Mouse (Mus musculus) yolk sac, embryonic 10.5 days (tissue): Measurements from ENCODE around the gene Med8.

Experiments used
- DNase-seq: peaks from one replicate; pipeline ENCODE4 v3.0.0-alpha.2; 2017; ENCODE audit warnings: low spot score

The Med8 gene

DNA sequence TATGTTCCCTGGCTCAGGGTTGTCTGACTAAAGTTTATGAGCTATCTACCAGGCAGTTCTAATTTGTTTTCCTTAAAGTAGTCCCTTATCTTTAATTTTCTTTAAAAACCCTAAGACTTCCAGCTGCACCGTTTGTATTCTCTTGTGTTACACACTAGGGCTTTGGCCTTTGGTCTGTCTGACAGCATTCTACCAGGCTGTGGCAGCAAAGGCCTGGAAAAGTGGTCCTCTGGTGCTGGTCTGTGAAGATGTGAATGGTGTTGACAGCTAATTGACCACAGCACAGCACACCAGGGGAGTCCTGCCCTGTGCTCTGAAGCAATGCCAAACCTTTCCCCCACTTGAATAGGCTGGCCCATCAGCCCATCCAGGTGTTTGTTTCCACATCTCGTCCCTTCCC, 6.6 kb downstream of the Med8 start:
- no peak for DNase-seq

DNA sequence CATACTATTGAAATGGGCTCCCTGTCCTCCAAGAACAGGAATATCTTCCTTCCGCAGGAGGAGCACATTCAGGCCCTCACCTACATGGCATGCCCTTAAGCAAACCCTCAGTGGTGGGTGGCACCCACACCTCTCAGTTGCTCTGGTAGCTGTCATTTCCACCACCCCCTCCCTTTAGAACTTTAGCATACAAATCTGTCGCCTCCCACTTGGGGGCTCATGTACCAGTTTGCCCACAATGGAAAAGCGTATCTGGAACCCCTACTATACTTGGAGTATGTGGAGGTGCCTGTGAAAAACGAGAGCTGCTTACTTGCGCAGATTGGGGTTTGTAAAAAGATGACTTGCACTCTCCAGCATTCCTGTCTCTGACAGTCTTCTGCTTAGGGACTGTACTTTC, 7.2 kb downstream of the Med8 start:
- DNase-seq: no peak

DNA sequence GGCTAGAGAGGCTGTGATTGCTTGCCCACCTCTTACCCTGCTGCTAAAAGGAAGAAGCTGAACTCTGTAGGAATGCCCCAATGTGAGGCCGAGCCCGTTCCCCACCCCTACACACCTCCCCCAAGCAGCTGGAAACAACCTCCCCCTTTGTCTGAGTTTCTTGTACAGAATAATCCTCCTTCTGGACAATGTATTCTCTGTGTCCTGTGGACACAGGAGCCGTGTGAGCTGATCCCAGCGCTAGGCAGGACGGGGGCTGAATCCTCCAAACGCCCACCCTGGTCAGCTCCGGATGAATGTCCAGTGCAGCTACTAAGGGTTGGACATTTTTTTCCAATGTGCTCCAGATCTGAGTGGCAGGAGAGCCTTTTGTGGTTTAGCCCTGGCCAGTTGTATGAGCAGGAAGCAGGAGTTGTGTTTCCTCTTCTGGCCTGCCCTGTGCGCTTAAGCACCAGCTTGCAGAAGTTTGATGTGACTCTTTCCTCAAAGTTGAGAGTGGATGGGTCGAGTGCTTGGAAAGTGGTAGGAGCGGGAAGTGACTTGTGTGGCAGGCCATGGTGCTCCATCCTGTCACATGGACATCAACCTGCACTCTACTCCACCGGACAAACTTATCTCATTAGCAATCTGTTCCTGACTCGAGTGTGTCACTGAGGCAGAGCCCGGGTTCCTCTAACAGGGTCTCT, 8.1 kb downstream of the Med8 start:
- no peak for DNase-seq

DNA sequence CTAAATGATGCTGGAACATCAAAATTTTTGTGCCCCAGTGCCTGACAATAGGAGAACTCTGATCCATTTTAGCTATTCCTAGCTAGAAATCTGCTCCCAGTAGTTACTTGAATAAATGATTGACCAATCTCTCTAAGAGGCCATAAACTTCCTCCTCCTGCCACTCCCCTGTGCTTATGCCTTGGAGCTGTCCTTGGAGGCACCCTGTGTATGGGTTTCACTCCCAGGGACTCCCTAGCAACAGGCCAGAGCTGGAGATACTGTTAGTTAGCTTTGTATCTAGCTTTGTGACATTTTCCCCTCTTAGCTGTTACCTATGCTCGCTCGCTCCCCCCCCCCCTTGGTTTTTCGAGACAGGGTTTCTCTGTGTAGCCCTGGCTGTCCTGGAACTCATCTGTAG, 12.2 kb downstream of the Med8 start:
- no peak for DNase-seq

DNA sequence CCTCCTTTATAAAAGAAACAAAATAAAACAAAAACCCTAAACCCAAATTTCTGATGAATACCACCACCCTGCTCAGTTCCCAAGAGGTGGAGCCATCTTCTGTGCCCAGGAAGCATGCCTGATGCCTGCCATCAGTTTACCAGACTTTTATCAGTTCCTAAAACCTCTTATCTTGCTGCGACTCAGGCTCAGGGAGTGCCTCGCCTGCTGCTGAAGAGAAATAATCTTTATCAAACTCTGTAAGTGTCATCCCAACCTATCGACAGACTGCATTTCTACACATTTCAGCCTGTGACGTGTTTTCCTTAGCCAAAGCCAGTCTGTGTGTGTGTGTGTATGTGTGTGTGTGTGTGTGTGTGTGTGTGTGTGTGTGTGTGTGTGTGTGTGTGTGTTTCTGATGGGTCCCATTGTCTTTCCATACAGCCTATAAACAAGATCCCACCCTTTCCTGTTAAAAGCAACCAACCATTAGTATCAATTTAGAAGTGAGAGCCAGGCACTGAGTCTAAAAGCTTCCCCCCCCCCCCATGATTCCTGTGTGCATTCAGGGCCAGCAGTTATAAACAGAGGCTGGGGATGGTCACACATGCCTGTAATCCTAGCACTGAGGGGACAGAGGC, 15.5 kb downstream of the Med8 start:
- DNase-seq: no peak

DNA sequence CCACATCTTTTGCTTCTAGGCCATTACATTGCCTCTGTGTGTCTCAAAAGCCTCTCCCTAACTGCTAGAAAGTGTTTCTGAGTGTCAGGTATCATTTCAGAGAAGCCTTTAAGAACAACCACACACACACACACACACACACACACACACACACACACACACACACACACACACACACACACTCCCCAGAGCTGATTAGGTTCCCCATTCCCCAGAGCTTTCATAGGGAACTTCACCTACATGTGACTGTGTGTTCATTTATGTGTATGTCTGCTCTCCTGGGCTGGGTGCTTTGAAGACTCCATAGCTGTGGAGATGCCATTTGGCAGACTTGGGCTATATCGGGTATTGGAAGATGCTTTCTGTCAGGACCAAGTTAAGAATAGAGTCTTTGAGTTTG, 16.2 kb downstream of the Med8 start:
- no peak for DNase-seq

DNA sequence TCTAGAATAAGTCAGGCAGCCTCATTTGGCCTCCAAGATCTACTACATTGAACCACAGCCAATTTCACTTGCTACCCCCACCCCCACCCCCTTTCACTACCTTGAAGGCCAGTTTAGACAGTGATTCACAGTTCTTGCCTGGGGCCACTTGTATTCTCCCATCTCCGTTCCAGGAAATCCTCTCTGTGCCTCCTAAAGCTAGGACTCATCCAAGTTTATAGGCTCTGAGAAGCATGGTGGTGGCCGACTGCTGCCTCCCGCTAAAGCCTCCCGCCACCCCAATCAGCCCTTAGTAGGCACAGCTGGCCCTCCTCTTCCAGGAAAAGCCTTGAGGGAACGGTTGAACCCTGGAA, 18.3 kb downstream of the Med8 start:
- DNase-seq: no peak

DNA sequence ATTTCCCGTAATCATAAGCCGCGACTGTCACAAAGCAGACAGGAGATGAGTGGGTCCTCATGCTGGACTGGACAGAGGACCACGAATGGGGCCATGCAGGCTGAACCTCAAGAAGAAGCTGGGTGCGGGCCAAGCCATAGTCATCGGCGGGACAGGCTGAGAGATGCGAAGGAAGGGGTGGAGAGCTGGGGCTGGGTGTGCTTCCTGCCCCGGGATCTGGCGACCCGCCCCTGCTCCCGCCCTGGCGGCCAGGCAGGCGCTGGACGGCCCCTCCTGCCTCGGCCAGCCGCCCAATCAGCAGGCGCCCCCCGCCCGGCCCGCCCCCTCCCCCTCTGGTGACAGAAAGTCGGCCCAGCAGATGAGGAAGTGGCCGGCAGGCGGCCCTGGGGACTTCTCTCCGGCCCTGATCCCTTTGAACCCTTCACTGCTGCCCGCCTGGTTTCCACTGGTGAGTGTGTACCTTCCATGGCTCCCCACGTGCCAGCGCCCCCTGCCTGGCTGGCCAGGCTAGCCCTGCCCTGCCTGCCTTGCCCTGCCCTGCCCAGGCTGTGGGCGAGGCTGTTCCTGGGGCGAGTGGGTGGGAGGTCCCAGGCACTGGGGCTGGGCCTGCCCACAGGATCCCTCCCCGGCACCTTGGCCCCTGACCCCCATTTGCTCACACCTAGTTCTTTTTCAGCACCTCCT, 18.8 kb downstream of the Med8 start, which contains the start of gene Elovl1:
Gene Elovl1 (plus strand): TSS at position 326 of the 684 bp plus-strand sequence.
- peak; percentile 97 for DNase-seq

DNA sequence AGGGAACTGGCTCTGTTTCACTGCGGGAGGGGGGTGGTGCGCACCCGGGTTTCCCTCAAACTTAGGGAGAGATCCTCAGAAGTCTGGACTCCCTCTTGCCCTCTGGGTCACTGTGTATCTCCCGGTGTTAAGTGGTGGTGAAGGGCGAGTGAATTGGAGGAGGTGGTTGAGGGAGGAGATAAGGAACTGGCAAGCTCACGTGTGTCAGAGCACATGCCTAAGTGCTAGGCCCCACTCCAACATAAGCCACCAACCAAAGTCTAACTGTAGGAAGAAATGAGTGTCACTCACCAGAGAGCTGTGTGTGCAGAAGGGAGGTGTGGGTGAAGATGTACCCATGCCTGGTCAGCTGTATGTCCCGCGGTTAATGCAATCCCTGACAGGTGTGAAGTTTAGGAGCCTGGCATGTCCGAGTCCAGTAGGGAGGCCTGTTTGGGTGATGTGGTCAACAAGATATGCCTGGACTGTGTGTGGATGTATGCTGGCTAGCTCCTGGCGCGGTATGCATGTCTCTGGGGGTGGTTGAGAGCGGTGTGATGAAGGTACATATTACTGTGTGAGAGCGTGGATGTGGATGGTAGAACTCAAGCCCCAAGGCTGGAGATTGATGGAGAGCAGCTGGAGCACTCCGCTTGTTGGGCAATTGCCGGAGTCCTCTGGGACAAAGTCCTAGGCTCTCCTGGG, 19.5 kb downstream of the Med8 start:
- peak; percentile 56 for DNase-seq

DNA sequence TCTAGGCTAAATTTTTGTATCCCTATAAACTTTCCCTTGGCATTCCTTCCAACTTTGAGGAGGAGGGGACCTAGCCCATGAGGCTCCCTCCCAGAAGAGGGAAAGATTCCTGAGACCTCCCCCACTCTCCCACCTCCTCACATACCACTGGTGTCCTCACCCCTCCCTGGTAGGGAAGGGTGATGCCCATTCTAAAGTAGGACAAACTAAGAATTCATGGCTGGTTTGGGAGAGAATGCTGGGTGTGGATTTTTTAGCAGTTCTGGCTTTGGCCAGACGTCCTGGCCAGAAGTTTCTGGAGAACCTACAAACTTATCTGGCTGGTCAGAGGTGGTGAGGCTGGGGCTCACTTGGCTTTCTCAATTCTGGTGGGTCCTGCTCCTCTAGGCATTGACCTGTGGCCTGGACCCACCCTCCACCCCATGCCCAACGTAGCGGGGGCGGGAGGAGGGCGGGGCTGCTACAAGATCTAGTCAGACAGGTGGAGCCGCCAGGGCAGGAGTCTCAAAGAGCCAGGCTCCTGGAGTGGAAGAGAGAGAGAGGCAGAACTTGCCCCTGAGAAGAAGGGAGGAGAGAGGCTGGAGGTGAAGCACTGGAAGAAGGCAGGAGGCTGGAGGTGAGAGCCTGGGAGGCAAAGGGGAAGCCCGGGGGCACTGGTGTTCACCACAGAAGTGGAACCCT, 20.2 kb downstream of the Med8 start:
- peak; percentile 64 for DNase-seq

DNA sequence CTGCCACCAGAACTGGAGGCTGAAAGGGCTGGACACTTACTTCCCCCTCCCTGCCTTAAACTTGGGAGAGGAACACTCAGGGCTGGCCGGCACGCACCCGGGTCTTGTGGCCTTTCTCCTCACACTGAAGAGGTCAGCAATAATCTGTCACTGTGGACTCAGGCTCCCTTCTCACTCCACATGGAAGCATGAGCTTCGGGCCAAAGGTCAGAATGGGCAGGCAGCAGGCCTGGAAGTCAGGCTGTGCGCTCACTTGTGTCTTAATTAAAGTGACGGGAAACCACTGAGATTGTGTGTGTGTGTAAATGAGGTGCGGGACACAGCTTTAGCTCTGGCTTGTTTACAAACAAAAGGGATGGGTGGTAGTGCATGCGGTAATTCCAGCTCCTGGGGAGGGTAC, 23.2 kb downstream of the Med8 start:
- peak; percentile 77 for DNase-seq

DNA sequence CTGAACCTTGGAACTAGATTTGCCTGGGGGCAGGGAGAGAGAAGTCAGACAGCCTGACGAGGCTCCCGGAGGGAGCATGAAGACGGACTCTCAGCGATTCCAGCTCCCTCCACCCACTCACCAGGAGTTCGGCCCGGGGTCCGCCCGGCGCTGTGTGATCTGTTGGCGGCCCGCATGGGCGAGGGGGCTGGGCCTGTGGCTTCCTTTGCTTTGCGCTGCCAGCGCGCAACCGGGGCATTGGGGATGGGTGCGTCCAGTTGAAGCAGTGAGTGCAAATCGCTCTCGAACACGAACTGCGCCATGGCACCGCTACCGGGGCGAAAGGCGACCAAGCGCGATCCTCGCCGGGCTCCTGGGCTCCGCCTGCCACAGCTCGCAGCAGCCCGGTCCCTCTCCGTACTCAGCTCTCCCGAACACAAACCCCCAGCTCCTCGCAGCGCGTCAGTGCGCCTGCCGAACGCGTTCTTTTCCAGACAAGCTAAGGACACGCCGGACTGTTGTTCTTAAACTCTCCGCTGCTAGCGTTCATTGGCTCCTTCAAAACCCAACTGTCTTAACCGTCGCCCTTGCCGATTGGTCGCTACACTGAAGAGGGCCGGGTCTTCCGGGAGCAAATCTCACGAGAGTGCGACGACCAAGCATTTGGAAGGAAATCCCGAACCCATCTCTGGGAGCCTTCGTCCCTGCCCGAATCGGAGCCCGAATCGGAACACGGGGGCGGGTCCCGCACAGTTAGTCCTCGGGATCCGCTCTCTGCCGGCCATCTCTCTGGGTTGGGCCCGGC, 27.9 kb downstream of the Med8 start, which contains the start of gene Cdc20:
Gene Cdc20 (minus strand): TSS at position 533 of the 784 bp plus-strand sequence.
- peak; percentile 95 for DNase-seq

DNA sequence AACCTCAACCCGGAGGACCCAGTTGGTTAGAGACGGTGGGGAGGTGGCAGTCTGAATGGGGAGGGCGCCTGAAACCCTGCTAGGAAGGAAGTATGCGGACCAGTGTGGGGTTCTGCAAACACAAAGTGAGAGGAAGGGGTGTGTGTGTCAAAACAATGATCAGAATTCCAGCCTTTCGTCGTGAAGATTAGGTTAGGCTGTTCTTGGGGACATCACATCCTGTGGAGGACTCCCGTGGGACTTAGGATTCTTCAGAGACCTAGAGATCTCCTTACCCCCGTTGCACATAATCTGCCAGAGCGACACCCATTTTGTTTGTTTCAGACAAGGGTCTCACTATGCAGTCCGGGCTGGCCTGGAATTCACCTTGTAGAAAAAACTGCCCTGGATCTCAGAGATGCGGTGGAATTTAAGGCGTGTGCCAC, 28.7 kb downstream of the Med8 start:
- peak; percentile 66 for DNase-seq

DNA sequence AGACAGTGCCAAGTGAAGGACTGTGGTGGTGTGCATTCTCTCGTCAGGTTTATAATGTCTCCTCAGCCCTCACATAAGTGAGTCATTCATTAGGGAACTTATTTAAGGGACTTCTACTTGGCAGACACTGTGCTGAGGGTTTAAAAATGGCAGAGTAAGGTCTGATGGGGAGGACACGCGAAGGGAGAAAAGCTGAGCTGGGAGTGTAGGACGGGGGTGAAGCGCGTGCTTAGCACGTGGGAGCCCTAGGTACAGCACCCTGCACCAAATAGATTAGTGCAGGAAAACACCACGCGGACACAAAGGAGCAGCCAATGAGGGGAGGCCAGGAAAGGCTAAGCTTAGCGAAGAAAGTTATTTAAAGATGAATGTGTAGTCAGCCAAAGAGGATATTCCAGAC, 36.0 kb downstream of the Med8 start:
- no peak for DNase-seq

DNA sequence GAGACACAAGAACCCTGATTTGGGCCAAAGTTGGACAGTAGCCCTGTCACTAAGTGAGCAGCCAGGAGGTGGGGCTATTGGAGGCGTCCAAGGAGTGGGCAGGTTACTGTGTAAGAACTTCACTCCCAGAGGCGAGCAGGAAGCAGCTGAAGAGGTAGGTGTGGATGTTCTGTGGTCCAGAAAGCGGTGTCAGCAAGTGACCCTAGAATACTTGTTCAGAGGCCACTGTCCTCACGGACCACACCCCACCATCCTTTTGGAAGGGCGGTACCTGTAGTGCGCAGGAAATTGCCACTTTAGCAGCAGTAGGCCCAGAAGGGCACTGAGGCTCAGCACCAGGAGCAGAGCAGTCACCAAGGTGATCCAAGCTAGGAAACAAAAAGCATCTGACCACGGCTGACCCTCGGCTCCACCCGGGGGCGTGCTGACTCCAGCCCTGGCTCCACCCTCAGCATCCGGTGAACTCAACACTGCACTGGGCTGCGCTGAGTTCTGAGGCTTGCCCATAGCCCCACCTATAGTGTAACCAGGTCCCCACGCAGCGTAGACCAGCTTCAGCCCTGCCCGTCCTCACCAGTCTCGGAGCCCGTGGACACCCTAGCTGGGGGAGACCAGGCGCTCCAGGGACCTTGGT, 36.8 kb downstream of the Med8 start:
- DNase-seq: peak; percentile 55

DNA sequence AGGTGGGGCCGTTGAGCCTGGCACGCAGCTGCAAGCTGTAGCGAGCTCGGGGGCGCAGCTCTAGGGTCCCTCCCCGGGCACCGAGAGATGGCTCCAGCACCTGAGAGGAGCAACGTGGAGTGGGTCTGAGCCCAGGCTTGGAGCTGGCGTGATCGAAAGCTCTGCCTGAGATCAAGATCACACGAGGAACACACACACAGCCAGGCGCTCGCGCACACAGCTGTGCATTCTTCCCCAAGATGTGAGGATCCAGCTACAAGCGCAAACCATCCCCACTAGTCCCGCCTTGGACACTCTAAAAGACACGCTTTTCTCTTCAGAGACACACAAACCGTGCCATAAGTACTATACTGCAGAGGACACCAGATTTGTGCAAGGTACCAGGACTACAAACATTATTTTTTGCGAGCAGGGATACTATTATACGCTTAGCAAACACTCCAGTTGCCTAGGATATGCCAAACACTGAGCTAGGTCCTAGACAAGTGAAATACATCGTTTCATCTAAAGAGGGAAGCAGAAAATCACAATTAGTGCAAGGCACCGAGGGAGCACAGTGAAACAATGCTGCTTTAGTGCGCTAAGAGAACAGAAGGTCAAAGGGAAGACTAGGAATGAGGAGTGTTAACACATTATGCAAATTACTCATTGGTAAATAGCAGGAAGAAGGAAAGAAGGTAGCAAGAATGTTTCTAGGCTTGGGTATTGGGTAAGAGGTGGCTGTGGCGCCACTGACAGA, 37.4 kb downstream of the Med8 start:
- no peak for DNase-seq

DNA sequence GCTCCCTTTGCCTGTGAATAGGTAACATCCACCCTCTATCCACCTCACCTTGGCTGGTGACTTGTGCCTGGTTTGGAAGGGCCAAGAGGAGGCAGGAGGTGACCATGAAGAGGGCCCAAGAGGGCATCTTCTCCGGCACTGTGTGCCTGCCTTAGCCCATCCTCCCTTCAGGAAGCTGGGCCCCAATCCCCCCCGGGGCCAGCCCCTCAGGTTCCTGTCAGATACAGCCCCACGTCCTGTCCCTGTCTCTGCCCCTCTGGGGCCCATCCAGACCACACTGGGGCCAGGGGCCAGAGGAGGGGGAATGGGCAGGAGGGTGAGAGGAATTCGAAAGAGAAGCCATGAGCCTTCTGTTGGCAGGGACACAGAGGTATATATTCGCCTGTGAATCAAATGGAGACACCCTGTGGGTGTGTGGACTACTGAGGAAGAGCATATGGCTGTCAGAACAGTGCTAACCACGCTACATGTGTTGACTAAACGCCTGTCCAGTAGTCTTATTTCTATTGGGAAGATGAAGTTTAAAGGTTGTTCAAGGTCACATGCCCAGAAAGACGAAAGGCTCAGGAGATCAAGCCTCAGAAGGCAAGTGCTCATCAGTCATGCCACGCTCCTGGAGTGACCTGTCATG, 48.3 kb downstream of the Med8 start, which contains the start of gene Mpl:
Gene Mpl (minus strand): TSS at position 169 of the 631 bp plus-strand sequence.
- DNase-seq: no peak

DNA sequence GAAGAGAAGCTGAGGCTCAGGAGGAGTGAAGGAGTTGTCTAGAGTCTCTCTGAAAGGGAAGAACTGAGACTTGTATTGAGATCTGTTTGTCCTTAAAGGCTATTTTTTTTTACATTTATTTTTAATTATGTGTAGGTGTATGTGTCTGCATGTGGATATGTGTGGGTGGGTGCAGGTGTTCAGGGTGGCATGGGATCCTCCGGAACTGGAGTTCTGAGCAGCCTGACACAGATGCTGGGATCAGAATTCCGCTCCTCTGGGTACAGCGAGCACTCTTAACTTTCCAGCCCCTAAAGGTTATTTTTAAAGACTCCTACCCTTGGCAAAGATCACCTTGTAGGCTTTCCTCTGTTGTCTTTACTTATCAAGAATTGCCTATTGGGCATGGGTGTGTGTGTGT, 55.8 kb downstream of the Med8 start:
- no peak for DNase-seq
